Mouse (Mus musculus): ENCODE data around the gene Lpar1.

Lpar1 gene

GRCm38 (mm10) chr4:58462586-58462985 lies 91.1 kb downstream of the Lpar1 start:
- no peak for DNase-seq (ENCODE audit: low read depth, low spot score)

GRCm38 (mm10) chr4:58453334-58453733 lies 100.4 kb downstream of the Lpar1 start:
- no peak for DNase-seq (ENCODE audit: low read depth, low spot score)

- DNase-seq (ENCODE audit: low read depth, low spot score): no peak
Measured at GRCm38 (mm10) chr4:58448825-58449224, 104.9 kb downstream of the Lpar1 start.

- DNase-seq (ENCODE audit: low read depth, low spot score): peak; percentile 77
Measured at GRCm38 (mm10) chr4:58447841-58448240, 105.9 kb downstream of the Lpar1 start.

GRCm38 (mm10) chr4:58445846-58446245 lies 107.9 kb downstream of the Lpar1 start:
- DNase-seq (ENCODE audit: low read depth, low spot score): no peak

GRCm38 (mm10) chr4:58442338-58442737 lies 111.4 kb downstream of the Lpar1 start:
- no peak for DNase-seq (ENCODE audit: low read depth, low spot score)

- DNase-seq (ENCODE audit: low read depth, low spot score): no peak
Measured at GRCm38 (mm10) chr4:58438654-58439053, 115.0 kb downstream of the Lpar1 start.

- no peak for DNase-seq (ENCODE audit: low read depth, low spot score)
Measured at GRCm38 (mm10) chr4:58437271-58437670, 116.4 kb downstream of the Lpar1 start.

- no peak for DNase-seq (ENCODE audit: low read depth, low spot score)
Measured at GRCm38 (mm10) chr4:58423276-58423930, 130.3 kb downstream of the Lpar1 start.

- DNase-seq (ENCODE audit: low read depth, low spot score): no peak
Measured at GRCm38 (mm10) chr4:58419225-58419624, 134.5 kb downstream of the Lpar1 start.

GRCm38 (mm10) chr4:58417319-58417718 lies 136.4 kb downstream of the Lpar1 start:
- peak; percentile 59 for DNase-seq (ENCODE audit: low read depth, low spot score)

GRCm38 (mm10) chr4:58415537-58415936 lies 138.2 kb downstream of the Lpar1 start:
- no peak for DNase-seq (ENCODE audit: low read depth, low spot score)

- DNase-seq (ENCODE audit: low read depth, low spot score): peak; percentile 39
Measured at GRCm38 (mm10) chr4:58413188-58414185, 140.2 kb downstream of the Lpar1 start.

GRCm38 (mm10) chr4:58401973-58402501 lies 151.7 kb downstream of the Lpar1 start:
- DNase-seq (ENCODE audit: low read depth, low spot score): no peak

GRCm38 (mm10) chr4:58400861-58401341 lies 152.8 kb downstream of the Lpar1 start:
- DNase-seq (ENCODE audit: low read depth, low spot score): peak; percentile 72
